Mouse (Mus musculus) intestine, postnatal 0 days (tissue): Measurements from ENCODE around the gene Cbx6. TPM values are rescaled to one million over a fixed set of nuclear protein-coding genes. Genes with fewer than 3 reads are reported as not detected.

ENCODE experiments used
- ATAC-seq: fragments of 200-750 bp; cut with Nextera tagmentation; 2 replicates; pipeline ENCODE4 v1.8.0; 2017; ENCODE audit warnings: mild to moderate bottlenecking, moderate TSS enrichment, moderate library complexity
- H3K27ac ChIP-seq: fragments of 300-500 bp; sonication (generic); 2 replicates; pipeline ENCODE4 v1.5.1; 2014; ENCODE audit warnings: mild to moderate bottlenecking, low read depth, low read length, moderate library complexity
- H3K27me3 ChIP-seq: fragments of 300-500 bp; sonication (generic); replicated peaks from 2 replicates; pipeline ENCODE4 v1.6.1; 2014; ENCODE audit warnings: low read length, mixed read lengths; ENCODE audit not compliant: control insufficient read depth, insufficient read depth
- H3K36me3 ChIP-seq: fragments of 300-500 bp; sonication (generic); 2 replicates; pipeline ENCODE4 v1.6.1; 2014; ENCODE audit warnings: mild to moderate bottlenecking, moderate library complexity; ENCODE audit not compliant: control insufficient read depth, insufficient read depth
- H3K4me1 ChIP-seq: fragments of 300-500 bp; sonication (generic); replicated peaks from 2 replicates; pipeline ENCODE4 v1.6.1; 2014; ENCODE audit warnings: antibody characterized with exemption, low read length, mixed read lengths; ENCODE audit not compliant: control insufficient read depth, insufficient read depth
- H3K4me2 ChIP-seq: fragments of 300-500 bp; sonication (generic); replicated peaks from 2 replicates; pipeline ENCODE4 v1.6.1; 2014; ENCODE audit warnings: low read depth, mild to moderate bottlenecking, moderate library complexity
- H3K4me3 ChIP-seq: fragments of 300-500 bp; sonication (generic); 2 replicates; pipeline ENCODE4 v1.5.1; 2014; ENCODE audit warnings: low read depth, low read length
- H3K9ac ChIP-seq: fragments of 300-500 bp; sonication (generic); 2 replicates; pipeline ENCODE4 v1.6.1; 2014; ENCODE audit warnings: mild to moderate bottlenecking, low read depth, low read length
- H3K9me3 ChIP-seq: fragments of 300-500 bp; sonication (generic); 2 replicates; pipeline ENCODE4 v1.6.1; 2016; ENCODE audit warnings: mixed run types; ENCODE audit not compliant: control insufficient read depth
- CTCF ChIP-seq: sonication (generic); IDR thresholded peaks from 2 replicates; pipeline ENCODE4 v1.5.1; 2016; ENCODE audit warnings: low read depth, mild to moderate bottlenecking, control low read depth, antibody characterized with exemption, moderate library complexity
- WGBS: fragments of 180-500 bp; shearing (Covaris S2); extraction: QIAGEN DNeasy Blood & Tissue Kit; methylation state at CpG from one replicate; pipeline ENCODE4 v1.1.7; 2014; 5-methylcytosine and 5-hydroxymethylcytosine counted together
- polyA plus RNA-seq: library from polyadenylated mRNA; unstranded; fragments of >200 nt; fragmentation: Nextera tagmentation; extraction: Ambion mirVana; gene quantifications from 2 replicates; pipeline ENCODE4 v1.2.1, GENCODE M21; 2015

The Cbx6 gene
- polyA plus RNA-seq, 1 experiment from 2014 or later = 13.8 TPM

- Histone ChIP-seq H3K9ac (no peak overlapping the region), H3K9me3 (no peaks in the 10 kb centered on the region), H3K4me3 (no peak overlapping the region), H3K27ac (no peak overlapping the region), H3K36me3 (no peaks in the 10 kb centered on the region), H3K27me3 (peaks cover 51% of the 10 kb centered on the region), H3K4me1 (no peaks in the 10 kb centered on the region; the same call in 1 of the 2 replicates), H3K4me2 (no peak overlapping the region)
- no peak for ATAC-seq
- TF ChIP-seq CTCF = no peak
- 20% methylated on average over 1 of the region's 1 CpGs for WGBS
These were observed 27.4 kb downstream of the Cbx6 start for GRCm38 (mm10) chr15:79807050-79807449.

- no peak for TF ChIP-seq CTCF
- Histone ChIP-seq H3K36me3 (no peaks in the 10 kb centered on the region), H3K27me3 (peaks cover 58% of the 10 kb centered on the region), H3K4me3 (no peak overlapping the region), H3K9ac (no peak overlapping the region), H3K9me3 (no peaks in the 10 kb centered on the region), H3K27ac (no peak overlapping the region), H3K4me1 (no peaks in the 10 kb centered on the region; the same call in 1 of the 2 replicates), H3K4me2 (peak overlapping the region; percentile 96; the same call in 1 of the 2 replicates)
- ATAC-seq = no peak
- 23% methylated on average over 8 of the region's 8 CpGs for WGBS
These were observed 29.2 kb downstream of the Cbx6 start for GRCm38 (mm10) chr15:79805246-79805645.

GRCm38 (mm10) chr15:79804352-79805071, 30.0 kb downstream of the Cbx6 start, which contains the start of gene Nptxr:
TSS of gene Nptxr (minus strand) at chr15:79804766.
- WGBS = under 1% methylated on average over 84 of the region's 91 CpGs
- peak within 1 kb of the TSS; percentile 45; the same call in 1 of the 2 replicates for H3K9ac ChIP-seq
- no peak within 1 kb of the TSS for H3K27ac ChIP-seq
- H3K4me2 ChIP-seq = peak within 1 kb of the TSS; percentile 96
- TF ChIP-seq CTCF = no peak; the same call in 1 of the 2 replicates
- peaks cover 61% of the 10 kb centered on the region for H3K27me3 ChIP-seq
- peak within 1 kb of the TSS; percentile 58 for H3K4me3 ChIP-seq
- H3K9me3 ChIP-seq = no peaks in the 10 kb centered on the region
- no peaks in the 10 kb centered on the region for H3K36me3 ChIP-seq
- ATAC-seq = peak; percentile 48; the same call in 1 of the 2 replicates
- no peaks in the 10 kb centered on the region; the same call in 1 of the 2 replicates for H3K4me1 ChIP-seq

GRCm38 (mm10) chr15:79803533-79804351, 30.7 kb downstream of the Cbx6 start:
- Histone ChIP-seq H3K36me3 (no peaks in the 10 kb centered on the region), H3K27ac (no peak overlapping the region), H3K4me1 (no peaks in the 10 kb centered on the region; the same call in 1 of the 2 replicates), H3K9ac (peak overlapping the region; percentile 45; the same call in 1 of the 2 replicates), H3K27me3 (peaks cover 61% of the 10 kb centered on the region), H3K4me2 (peak overlapping the region; percentile 96), H3K4me3 (peak overlapping the region; percentile 58), H3K9me3 (no peaks in the 10 kb centered on the region)
- ATAC-seq = peak; percentile 31; the same call in 1 of the 2 replicates
- WGBS = 6% methylated on average over 79 of the region's 81 CpGs
- TF ChIP-seq CTCF = peak; percentile 44

GRCm38 (mm10) chr15:79802304-79802703, 32.2 kb downstream of the Cbx6 start:
- ATAC-seq = no peak
- Histone ChIP-seq H3K4me3 (no peak overlapping the region), H3K4me1 (no peaks in the 10 kb centered on the region; the same call in 1 of the 2 replicates), H3K27me3 (peaks cover 56% of the 10 kb centered on the region), H3K36me3 (no peaks in the 10 kb centered on the region), H3K4me2 (no peak overlapping the region), H3K27ac (no peak overlapping the region), H3K9me3 (no peaks in the 10 kb centered on the region), H3K9ac (no peak overlapping the region)
- WGBS = 76% methylated on average over 4 of the region's 4 CpGs
- TF ChIP-seq CTCF = no peak

GRCm38 (mm10) chr15:79801646-79802045, 32.8 kb downstream of the Cbx6 start:
- no peak for ATAC-seq
- Histone ChIP-seq H3K4me3 (no peak overlapping the region), H3K9me3 (no peaks in the 10 kb centered on the region), H3K27ac (no peak overlapping the region), H3K4me2 (no peak overlapping the region), H3K9ac (no peak overlapping the region), H3K4me1 (no peaks in the 10 kb centered on the region; the same call in 1 of the 2 replicates), H3K36me3 (no peaks in the 10 kb centered on the region), H3K27me3 (peaks cover 51% of the 10 kb centered on the region)
- no peak for TF ChIP-seq CTCF
- WGBS = 57% methylated on average over 2 of the region's 2 CpGs
